Mouse (Mus musculus): ENCODE results near the gene Cxcl9.

GRCm38 (mm10) chr5:92372605-92373004 is 44.7 kb upstream of the Cxcl9 start:
- TF ChIP-seq CTCF (IDR thresholded peaks at IDR 0.05; ENCODE audit: borderline replicate concordance, insufficient read depth, low read length) = no peak
- no peak for TF ChIP-seq POLR2A (IDR thresholded peaks at IDR 0.05; ENCODE audit: low read depth, low read length)

Measured in embryonic fibroblast, embryonic 13.5 days (primary cell).